Mouse (Mus musculus): ENCODE measurements around the gene Hexim2. TPM values are rescaled to one million over a fixed set of nuclear protein-coding genes. Genes with fewer than 3 reads are reported as not detected.

Hexim2 gene
- total RNA-seq, 2 experiments from 2014 or later = 14.0 to 14.1 TPM

DNA sequence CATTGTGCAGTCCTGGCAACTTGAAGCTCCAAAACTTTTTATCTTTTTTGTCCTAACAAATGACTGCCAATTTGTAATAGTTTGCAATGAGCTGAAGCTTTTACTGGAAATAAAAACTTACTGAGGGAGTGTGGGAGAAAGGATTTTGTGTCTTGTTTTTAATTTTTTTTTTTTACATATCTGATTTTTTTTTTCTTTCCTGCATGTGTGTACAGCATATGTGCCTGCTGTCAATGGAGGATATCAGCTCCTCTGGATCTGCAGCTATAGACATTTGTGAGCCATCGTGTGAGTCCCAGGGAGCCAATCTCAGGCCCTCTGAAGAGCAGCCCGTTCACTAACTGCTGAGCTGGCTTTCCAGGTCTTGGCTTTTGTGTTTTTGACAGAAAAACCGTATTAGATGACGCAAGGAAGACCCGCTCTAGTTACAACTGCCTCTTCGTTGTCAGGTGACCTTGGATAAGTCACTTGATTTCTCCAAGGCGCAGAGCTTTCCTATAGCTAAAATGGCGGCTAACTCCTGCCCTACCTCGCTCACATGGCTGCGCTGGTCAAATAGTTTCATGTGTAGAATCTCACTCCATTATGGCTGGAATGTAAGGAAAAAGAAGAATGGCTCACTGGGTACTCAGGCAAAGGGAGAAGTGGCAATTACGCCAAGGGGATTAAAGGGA, 17.8 kb upstream of the Hexim2 start:
- intact Hi-C loops (cut with DNase I) = no loop called here

DNA sequence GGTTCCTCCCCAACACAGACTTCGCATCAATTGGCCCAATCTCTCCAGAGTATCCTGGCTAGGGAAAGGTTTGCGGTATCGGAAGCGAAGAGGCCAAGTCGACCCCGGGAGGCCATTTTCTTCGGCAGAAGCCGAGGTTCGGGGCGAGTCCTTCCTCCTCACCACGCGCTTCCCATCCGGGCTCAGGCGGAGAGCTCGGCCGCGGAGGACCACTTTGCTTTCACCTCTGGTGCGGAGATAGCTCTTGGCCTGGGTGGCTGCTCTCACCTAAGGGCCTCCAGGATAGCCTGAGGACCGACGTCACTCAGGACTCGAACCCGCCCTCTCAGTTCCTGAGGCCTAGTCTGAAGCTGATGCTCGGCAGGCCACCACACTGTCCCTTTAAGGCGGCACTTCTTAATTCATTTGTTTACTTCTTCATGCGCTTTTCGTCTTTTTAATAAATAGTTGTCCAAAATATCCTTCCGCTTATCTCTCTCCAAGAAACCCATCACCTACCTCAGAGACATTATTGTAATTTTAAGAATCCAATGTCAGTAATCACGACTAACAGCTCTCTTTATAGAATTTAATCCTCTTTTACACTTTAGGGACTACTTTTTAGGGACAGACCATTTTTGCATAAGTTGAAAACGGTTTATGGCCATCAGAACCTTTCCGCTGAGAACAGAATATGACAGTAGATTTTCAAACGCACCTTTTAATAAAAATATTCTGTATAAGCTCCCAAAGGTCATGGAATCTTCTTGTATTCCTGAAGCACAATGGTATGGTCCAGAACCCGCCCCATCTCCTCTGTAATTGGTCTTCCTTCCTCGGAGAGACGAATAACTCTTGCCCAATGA, 16.8 kb upstream of the Hexim2 start:
- no peak for TF ChIP-seq CTCF (IDR thresholded peaks at IDR 0.05)
- intact Hi-C loops (cut with DNase I) = loop anchor here (1.0 to 5.0 kb wide), 2 partner anchors 17 to 212 kb away; partner anchors contain the start of gene Hexim2
- DNase-seq (ENCODE audit: extremely low spot score in 1 of 2, low spot score in 2 of 2) = peak; percentile 73 to 77
- Histone ChIP-seq H3K27ac (peak overlapping the region; percentile 98), H3K4me3 (peak overlapping the region; percentile 51)

More for the DNA sequence above, 17.8 kb upstream of the Hexim2 start:
- TF ChIP-seq CTCF (IDR thresholded peaks at IDR 0.05) = no peak
- DNase-seq (ENCODE audit: extremely low spot score in 1 of 2, low spot score in 2 of 2) = no peak
- Histone ChIP-seq H3K27ac (peak overlapping the region; percentile 98), H3K4me3 (peak overlapping the region; percentile 51)

DNA sequence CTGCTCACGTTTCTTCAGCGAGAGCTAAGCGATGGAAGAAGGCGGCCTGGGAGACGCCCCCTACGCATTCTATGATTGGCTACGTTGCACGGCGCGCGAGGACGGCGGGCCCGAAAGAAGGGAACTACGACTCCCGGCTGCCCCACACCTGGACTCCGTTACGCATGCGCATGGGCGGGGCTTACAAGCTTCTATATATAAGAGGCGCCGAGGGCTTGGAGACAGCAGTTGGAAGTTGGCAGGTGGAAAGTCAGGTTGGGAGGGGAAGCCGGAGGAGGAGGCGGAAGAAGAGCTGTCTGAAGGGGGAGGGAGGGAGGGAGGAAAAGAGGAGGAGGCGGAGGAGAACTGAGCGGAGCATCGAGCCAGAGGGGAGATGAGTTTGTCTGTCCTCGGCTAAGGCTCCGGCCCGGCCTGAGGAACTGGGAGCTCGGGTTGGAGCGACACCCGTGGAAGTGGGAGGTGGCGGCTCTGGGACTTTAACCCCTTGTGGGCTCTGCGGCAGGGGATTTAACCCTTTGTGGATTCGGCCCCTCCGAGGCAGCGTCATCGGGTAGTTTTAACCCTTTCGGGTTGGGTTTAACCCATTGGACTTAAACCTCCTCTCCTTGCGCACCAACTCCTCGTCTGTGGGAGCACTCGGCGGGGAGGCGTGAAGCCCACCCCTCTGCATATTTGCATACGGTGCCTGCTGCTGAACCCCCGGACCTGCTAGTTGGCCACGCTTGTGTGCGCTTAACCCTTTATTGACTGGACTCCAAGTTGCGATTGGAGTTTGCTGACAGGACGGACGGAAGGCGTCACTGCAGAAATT, 16.0 kb upstream of the Hexim2 start, which contains the start of gene Hexim1:
Hexim1 (plus strand) TSS at position 224 of the 811 bp plus-strand sequence.
- DNase-seq (ENCODE audit: extremely low spot score in 1 of 2, low spot score in 2 of 2) = peak; percentile 99 to 100
- peak within 1 kb of the TSS; percentile 98 for H3K27ac ChIP-seq
- H3K4me3 ChIP-seq = peak within 1 kb of the TSS; percentile 64
- no peak for TF ChIP-seq CTCF (IDR thresholded peaks at IDR 0.05)
- intact Hi-C loops (cut with DNase I) = loop anchor here (1.0 to 5.0 kb wide), 2 partner anchors 16 to 211 kb away; partner anchors contain the start of gene Hexim2

DNA sequence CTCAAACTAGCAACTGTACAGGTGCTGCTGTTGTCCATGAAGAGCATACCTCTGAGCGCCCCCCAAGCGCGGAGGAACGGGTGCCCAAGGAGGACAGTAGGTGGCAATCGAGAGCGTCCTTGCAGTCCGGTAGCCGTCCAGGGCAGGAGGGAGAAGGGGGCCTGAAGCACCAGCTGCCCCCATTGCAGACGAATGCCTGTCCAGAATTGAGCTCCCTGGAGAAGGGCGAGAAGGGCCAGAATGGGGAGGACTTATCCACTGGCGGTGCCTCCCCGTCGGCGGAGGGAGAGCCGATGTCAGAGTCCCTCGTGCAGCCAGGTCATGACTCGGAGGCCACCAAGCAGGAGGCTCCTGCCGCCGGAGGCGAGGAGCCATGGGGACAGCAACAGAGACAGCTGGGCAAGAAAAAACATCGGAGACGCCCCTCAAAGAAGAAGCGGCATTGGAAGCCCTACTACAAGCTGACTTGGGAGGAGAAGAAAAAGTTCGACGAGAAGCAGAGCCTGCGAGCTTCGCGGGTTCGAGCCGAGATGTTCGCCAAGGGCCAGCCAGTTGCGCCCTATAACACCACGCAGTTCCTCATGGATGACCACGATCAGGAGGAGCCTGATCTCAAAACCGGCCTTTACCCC, 15.2 kb upstream of the Hexim2 start:
- TF ChIP-seq CTCF (IDR thresholded peaks at IDR 0.05) = peak; percentile 76
- intact Hi-C loops (cut with DNase I) = loop anchor here (1.0 to 5.0 kb wide), 3 partner anchors 15 to 210 kb away; partner anchors contain the start of gene Hexim2
- H3K27ac ChIP-seq = peak overlapping the region; percentile 92
- H3K4me3 ChIP-seq = peak overlapping the region; percentile 64
- DNase-seq (ENCODE audit: extremely low spot score in 1 of 2, low spot score in 2 of 2) = peak; percentile 71 to 75

DNA sequence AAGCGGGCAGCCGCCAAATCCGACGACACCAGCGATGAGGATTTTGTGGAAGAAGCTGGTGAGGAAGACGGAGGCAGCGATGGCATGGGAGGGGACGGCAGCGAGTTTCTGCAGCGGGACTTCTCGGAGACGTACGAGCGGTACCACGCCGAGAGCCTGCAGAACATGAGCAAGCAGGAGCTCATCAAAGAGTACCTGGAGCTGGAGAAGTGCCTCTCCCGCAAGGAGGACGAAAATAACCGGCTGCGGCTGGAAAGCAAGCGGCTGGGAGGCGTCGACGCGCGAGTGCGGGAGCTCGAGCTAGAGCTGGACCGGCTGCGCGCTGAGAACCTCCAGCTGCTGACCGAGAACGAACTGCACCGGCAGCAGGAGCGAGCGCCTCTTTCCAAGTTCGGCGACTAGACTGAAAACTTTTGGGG, 14.6 kb upstream of the Hexim2 start:
- no peak for DNase-seq (ENCODE audit: extremely low spot score in 1 of 2, low spot score in 2 of 2)
- H3K4me3 ChIP-seq = peak overlapping the region; percentile 64
- TF ChIP-seq CTCF (IDR thresholded peaks at IDR 0.05) = no peak
- H3K27ac ChIP-seq = peak overlapping the region; percentile 92
- intact Hi-C loops (cut with DNase I) = loop anchor here (1.0 to 5.0 kb wide), 2 partner anchors 42 to 210 kb away; no protein-coding TSS in a partner anchor

DNA sequence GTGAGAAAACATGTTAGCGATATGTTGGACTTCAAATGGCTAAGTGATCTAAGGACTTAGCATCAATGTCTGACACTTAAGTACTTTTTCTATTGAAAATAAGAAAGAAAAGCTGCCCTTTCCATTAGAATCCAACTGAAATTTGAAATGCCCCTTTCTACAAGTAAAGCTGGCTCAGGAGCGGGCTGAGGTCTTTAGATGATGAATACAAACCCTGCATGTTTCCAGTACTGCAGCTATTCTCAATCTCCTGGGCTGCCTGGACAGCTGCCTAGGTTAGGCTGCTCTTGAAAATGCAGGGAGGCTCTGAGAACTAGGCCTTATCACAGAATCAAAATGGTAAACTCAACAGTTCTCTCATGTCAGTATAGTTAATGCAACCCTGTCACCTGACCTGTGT, 13.4 kb upstream of the Hexim2 start:
- intact Hi-C loops (cut with DNase I) = loop anchor here (5.0 kb wide), 1 partner anchor 208 kb away; no protein-coding TSS in a partner anchor
- TF ChIP-seq CTCF (IDR thresholded peaks at IDR 0.05) = no peak
- H3K4me3 ChIP-seq = peak overlapping the region; percentile 64
- no peak overlapping the region for H3K27ac ChIP-seq
- no peak for DNase-seq (ENCODE audit: extremely low spot score in 1 of 2, low spot score in 2 of 2)

DNA sequence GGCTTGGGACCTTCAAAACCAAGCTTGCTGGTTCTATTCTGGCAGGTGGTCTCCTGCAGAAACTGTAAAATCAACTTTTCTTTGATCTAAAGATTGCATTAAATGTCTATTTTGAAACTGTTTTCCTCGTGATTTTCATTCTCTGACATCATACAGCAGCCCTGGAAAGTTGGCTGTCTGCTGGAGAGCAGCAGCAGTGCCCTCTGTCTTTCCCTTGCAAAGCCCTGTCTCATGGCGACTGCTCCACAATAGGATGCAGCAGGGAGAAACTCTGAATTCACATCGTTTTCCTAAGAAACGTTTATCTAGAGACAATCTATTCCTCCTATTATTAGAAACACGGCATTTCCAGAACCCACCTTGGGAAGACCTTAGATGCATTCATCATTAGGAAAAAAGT, 12.6 kb upstream of the Hexim2 start:
- peak; percentile 44 for TF ChIP-seq CTCF (IDR thresholded peaks at IDR 0.05)
- no peak overlapping the region for H3K27ac ChIP-seq
- no peak overlapping the region for H3K4me3 ChIP-seq
- no peak for DNase-seq (ENCODE audit: extremely low spot score in 1 of 2, low spot score in 2 of 2)
- intact Hi-C loops (cut with DNase I) = loop anchor here (5.0 kb wide), 1 partner anchor 208 kb away; no protein-coding TSS in a partner anchor

DNA sequence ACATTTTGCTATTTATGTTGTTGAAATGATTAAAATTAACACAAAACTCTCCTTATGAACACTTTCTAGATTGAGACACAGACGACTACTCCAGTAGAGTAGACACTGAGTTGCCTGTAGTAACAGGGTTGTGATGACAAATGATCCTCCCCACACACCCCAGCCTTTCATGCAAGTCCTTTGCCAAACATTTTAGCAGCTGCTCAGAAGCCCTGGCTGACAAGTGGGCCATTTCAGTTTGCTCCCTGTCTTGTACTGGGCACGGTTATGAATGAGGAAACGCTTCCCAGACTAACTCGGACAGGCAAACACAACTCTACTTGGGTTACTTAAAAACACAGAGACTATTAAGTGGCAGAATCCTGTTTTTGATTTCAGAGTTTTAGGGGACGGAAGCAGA, 11.9 kb upstream of the Hexim2 start:
- TF ChIP-seq CTCF (IDR thresholded peaks at IDR 0.05) = no peak
- intact Hi-C loops (cut with DNase I) = no loop called here
- H3K4me3 ChIP-seq = no peak overlapping the region
- no peak for DNase-seq (ENCODE audit: extremely low spot score in 1 of 2, low spot score in 2 of 2)
- no peak overlapping the region for H3K27ac ChIP-seq

DNA sequence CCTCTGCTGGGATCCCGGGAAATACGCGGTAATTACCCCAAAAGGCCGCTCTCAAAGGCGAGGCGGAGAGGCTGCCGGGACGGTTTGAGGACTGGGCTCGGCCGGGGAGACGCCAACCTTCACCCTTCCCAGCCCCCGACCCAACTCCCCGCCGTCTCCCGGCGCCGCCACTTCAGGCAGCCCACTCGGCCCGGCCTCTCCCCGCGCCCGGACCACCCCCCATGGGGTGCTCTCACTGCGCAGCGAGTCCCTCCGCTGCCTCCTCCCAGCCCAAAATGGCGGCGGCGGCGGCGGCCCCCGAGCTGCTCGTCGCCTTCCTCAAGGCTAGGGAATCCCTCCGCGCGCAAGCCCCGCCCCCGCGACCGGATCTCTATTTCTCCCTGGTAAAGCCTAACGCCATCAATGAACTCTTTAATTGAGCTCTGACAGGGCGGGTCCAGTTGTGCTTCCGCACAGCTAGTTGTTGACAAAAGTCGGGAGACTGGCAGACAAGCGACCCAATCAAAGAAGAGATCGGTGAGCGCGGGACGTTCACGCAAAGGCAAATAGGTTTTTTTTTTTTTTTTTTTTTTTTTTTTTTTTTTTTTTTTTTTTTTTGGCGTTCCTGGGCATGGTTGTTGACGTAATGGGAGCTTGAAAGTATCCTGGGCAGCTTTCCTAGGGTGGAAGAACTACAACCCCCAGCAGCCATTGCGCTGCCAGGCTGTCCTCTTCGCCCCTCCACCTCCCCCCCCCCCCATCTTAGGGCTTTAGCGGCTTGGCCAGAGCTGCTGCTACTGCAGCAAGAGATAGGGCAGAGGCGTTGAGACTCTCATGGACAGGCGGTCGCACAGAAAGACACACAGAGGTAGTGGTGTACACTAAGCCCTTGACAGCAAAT, 587 bp downstream of the Hexim2 start:
- TF ChIP-seq CTCF (IDR thresholded peaks at IDR 0.05) = no peak
- intact Hi-C loops (cut with DNase I) = loop anchor here (1.0 kb wide), 2 partner anchors 17 to 31 kb away; partner anchors contain the start of gene Hexim1
- peak overlapping the region; percentile 92 for H3K4me3 ChIP-seq

More for the DNA sequence above, 587 bp downstream of the Hexim2 start:
- peak overlapping the region; percentile 100 for H3K27ac ChIP-seq
- peak; percentile 100 for DNase-seq (ENCODE audit: extremely low spot score in 1 of 2, low spot score in 2 of 2)

Data from left cerebral cortex, adult 2 months (tissue).